Mouse (Mus musculus) MEL (cell line): Measurements from ENCODE around the gene Strada. TPM values are rescaled to one million over a fixed set of nuclear protein-coding genes. Genes with fewer than 3 reads are reported as not detected.

ENCODE experiments used
- DNase-seq: peaks from one replicate; pipeline ENCODE4 v3.0.0; 2011; ENCODE audit warnings: low read depth, low spot score
- H3K27ac ChIP-seq: 2 replicates; pipeline ENCODE4 v1.5.1; 2012; ENCODE audit warnings: low read depth, mild to moderate bottlenecking, control low read depth, low read length, moderate library complexity; ENCODE audit not compliant: control insufficient read depth
- H3K27me3 ChIP-seq, 2 experiments: fragments of 150-350 bp in 1 of 2; sonication (generic) in 1 of 2; 2 replicates each; pipeline ENCODE4 v1.6.1; 2012; ENCODE audit warnings: low read length in 2 of 2, mild to moderate bottlenecking in 2 of 2, improper control_type of control experiment in 1 of 2, moderate library complexity in 1 of 2; ENCODE audit not compliant: insufficient read depth in 2 of 2, control insufficient read depth in 1 of 2
- H3K36me3 ChIP-seq, 2 experiments: 2 replicates each; pipeline ENCODE4 v1.6.1; 2012 to 2014; ENCODE audit warnings: low read length in 2 of 2, improper control_type of control experiment in 1 of 2, inconsistent platforms in 1 of 2, mild to moderate bottlenecking in 1 of 2; ENCODE audit not compliant: insufficient read depth in 2 of 2, control insufficient read depth in 1 of 2
- H3K4me1 ChIP-seq, 2 experiments: fragments of 150-350 bp in 1 of 2; sonication (generic) in 1 of 2; 2 replicates each; pipeline ENCODE4 v1.6.1; 2012; ENCODE audit warnings: low read length in 2 of 2, improper control_type of control experiment in 1 of 2, mild to moderate bottlenecking in 1 of 2; ENCODE audit not compliant: insufficient read depth in 2 of 2, control insufficient read depth in 1 of 2
- H3K4me3 ChIP-seq, 2 experiments: fragments of 150-350 bp in 1 of 2; sonication (generic) in 1 of 2; 2 replicates each; pipeline ENCODE4 v1.5.1; 2012; ENCODE audit warnings: low read depth in 2 of 2, low read length in 2 of 2, mild to moderate bottlenecking in 2 of 2, moderate library complexity in 2 of 2, control low read depth in 1 of 2, improper control_type of control experiment in 1 of 2; ENCODE audit not compliant: control insufficient read depth in 1 of 2, insufficient read depth in 1 of 2
- H3K79me2 ChIP-seq: 2 replicates; pipeline ENCODE4 v1.6.1; 2012; ENCODE audit warnings: mild to moderate bottlenecking, low read length, moderate library complexity; ENCODE audit not compliant: control insufficient read depth, poor library complexity, insufficient read depth
- H3K9ac ChIP-seq: 2 replicates; pipeline ENCODE4 v1.6.1; 2012; ENCODE audit warnings: low read depth, mild to moderate bottlenecking, control low read depth, low read length, moderate library complexity; ENCODE audit not compliant: control insufficient read depth, poor library complexity, severe bottlenecking
- H3K9me3 ChIP-seq: fragments of 150-350 bp; sonication (generic); replicated peaks from 2 replicates; pipeline ENCODE4 v1.6.1; 2012; ENCODE audit warnings: mild to moderate bottlenecking, low read length, improper control_type of control experiment, moderate library complexity; ENCODE audit not compliant: insufficient read depth
- CTCF ChIP-seq, 3 experiments: IDR thresholded peaks in 2 of 3; conservative IDR thresholded peaks in 1 of 3; 2 replicates each; pipeline ENCODE4 v1.5.1; 2011 to 2012; ENCODE audit warnings: low read length in 3 of 3, low read depth in 2 of 3, mild to moderate bottlenecking in 2 of 3, improper control_type of control experiment in 1 of 3, inconsistent platforms in 1 of 3, mixed read lengths in 1 of 3, moderate library complexity in 1 of 3; ENCODE audit not compliant: control insufficient read depth in 1 of 3, insufficient read depth in 1 of 3, poor library complexity in 1 of 3, severe bottlenecking in 1 of 3
- EP300 ChIP-seq, 2 experiments: IDR thresholded peaks; 2 replicates each; pipeline ENCODE4 v1.6.1; 2011; ENCODE audit warnings: improper control_type of control experiment in 2 of 2, low read length in 2 of 2, low read depth in 1 of 2, mild to moderate bottlenecking in 1 of 2
- KAT2A ChIP-seq: conservative IDR thresholded peaks from 2 replicates; pipeline ENCODE4 v1.6.1; 2012; ENCODE audit warnings: low read depth, low read length, improper control_type of control experiment, inconsistent platforms
- MAZ ChIP-seq: IDR thresholded peaks from 2 replicates; pipeline ENCODE4 v1.6.1; 2012; ENCODE audit warnings: low read depth, mild to moderate bottlenecking, inconsistent platforms, low read length, improper control_type of control experiment
- MEF2A ChIP-seq: IDR thresholded peaks from 2 replicates; pipeline ENCODE4 v1.6.1; 2014; ENCODE audit warnings: low read depth, mild to moderate bottlenecking, inconsistent platforms, low read length, improper control_type of control experiment; ENCODE audit not compliant: poor library complexity, insufficient replicate concordance, severe bottlenecking; ENCODE audit errors: extremely low read depth
- MXI1 ChIP-seq: IDR thresholded peaks from 2 replicates; pipeline ENCODE4 v1.6.1; 2011; ENCODE audit warnings: mild to moderate bottlenecking, low read depth, low read length, improper control_type of control experiment
- MYC ChIP-seq: IDR thresholded peaks from 2 replicates; pipeline ENCODE4 v1.6.1; 2011; ENCODE audit warnings: low read depth, mild to moderate bottlenecking, low read length, improper control_type of control experiment, moderate library complexity
- POLR2A ChIP-seq, 2 experiments: IDR thresholded peaks; 2 replicates each; pipeline ENCODE4 v1.6.1; 2011 to 2012; ENCODE audit warnings: low read length in 2 of 2, mild to moderate bottlenecking in 2 of 2, control low read depth in 1 of 2, improper control_type of control experiment in 1 of 2, low read depth in 1 of 2, moderate library complexity in 1 of 2; ENCODE audit not compliant: control insufficient read depth in 1 of 2, insufficient read depth in 1 of 2, poor library complexity in 1 of 2
- POLR2AphosphoS2 ChIP-seq: IDR thresholded peaks from 2 replicates; pipeline ENCODE4 v1.6.1; 2011; ENCODE audit warnings: low read length, improper control_type of control experiment
- RAD21 ChIP-seq: IDR thresholded peaks from 2 replicates; pipeline ENCODE4 v1.6.1; 2011; ENCODE audit warnings: mild to moderate bottlenecking, low read depth, low read length, improper control_type of control experiment
- SMC3 ChIP-seq: IDR thresholded peaks from 2 replicates; pipeline ENCODE4 v1.6.1; 2011; ENCODE audit warnings: low read depth, low read length, improper control_type of control experiment
- TAL1 ChIP-seq: IDR thresholded peaks from 2 replicates; pipeline ENCODE4 v1.6.1; 2012; ENCODE audit warnings: mild to moderate bottlenecking, inconsistent platforms, low read length, moderate library complexity, mixed read lengths
- TBP ChIP-seq: IDR thresholded peaks from 2 replicates; pipeline ENCODE4 v1.8.0; 2011; ENCODE audit warnings: low read depth, low read length, improper control_type of control experiment
- UBTF ChIP-seq: IDR thresholded peaks from 2 replicates; pipeline ENCODE4 v1.6.1; 2012; ENCODE audit warnings: low read depth, mild to moderate bottlenecking, inconsistent platforms, low read length, improper control_type of control experiment, moderate library complexity, borderline replicate concordance; ENCODE audit not compliant: insufficient read depth
- ZC3H11A ChIP-seq: IDR thresholded peaks from 2 replicates; pipeline ENCODE4 v1.6.1; 2012; ENCODE audit warnings: low read depth, mild to moderate bottlenecking, inconsistent platforms, low read length, improper control_type of control experiment
- ZNF384 ChIP-seq: IDR thresholded peaks from 2 replicates; pipeline ENCODE4 v1.6.1; 2012; ENCODE audit warnings: low read depth, mild to moderate bottlenecking, inconsistent platforms, low read length, improper control_type of control experiment
- polyA plus RNA-seq, 2 experiments: library from polyadenylated mRNA; stranded (reverse) in 1 of 2; unstranded in 1 of 2; fragments of >175 nt in 1 of 2; fragments of >200 nt in 1 of 2; gene quantifications; 2 replicates each; pipeline versions ENCODE4 v1.2.1 to v1.2.4; 2012; ENCODE audit warnings: low replicate concordance in 2 of 2, low read depth in 1 of 2; ENCODE audit not compliant: insufficient read length in 2 of 2, insufficient read depth in 1 of 2, missing spikeins in 1 of 2
- total RNA-seq: library from RNA; depleted of rRNA; stranded (reverse); fragments of 300-350 nt; gene quantifications from 2 replicates; pipeline ENCODE4 v1.2.3, GENCODE M21; 2012; rRNA removed

Gene Strada
- total RNA-seq (25.5 and 27.4 TPM in 2 replicates), polyA plus RNA-seq (10 to 100 TPM in 1 of 2 experiments, not detected in 1; 39.8 TPM)

DNA sequence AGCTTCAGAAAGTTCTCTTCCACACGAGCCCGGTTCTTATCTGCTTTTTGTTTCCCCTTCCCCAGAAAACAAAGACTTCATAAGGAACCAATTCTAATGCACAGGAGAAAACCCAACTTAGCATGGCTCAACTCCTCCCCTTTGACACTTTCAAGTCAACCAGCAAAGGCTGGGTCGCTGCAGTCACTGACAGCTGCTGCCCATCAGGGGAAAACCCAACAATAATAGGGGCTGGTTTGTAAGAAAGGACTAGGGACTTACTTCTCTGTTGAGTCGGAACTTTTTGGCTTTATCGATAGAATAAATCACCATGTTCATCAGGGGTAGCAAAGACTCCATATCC, at the start of gene Strada:
Strada (minus strand) TSS at position 46 of the 343 bp plus-strand sequence.
- H3K4me1 ChIP-seq, result peaks cover 32 to 35% of the 10 kb centered on the region in 2 experiments
- H3K36me3 ChIP-seq, result peaks cover 33 to 47% of the 10 kb centered on the region in 2 experiments
- no peaks in the 10 kb centered on the region for H3K9me3 ChIP-seq
- no peak for DNase-seq
- peak within 1 kb of the TSS; percentile 63 for H3K27ac ChIP-seq
- TF ChIP-seq EP300 (IDR thresholded peaks at IDR 0.05; ENCODE audit: low read depth in 1 of 2, low read length in 2 of 2) (no peak), TBP (no peak), KAT2A (no peak), MAZ (no peak)
- H3K79me2 ChIP-seq, result no peaks in the 10 kb centered on the region
- H3K9ac ChIP-seq, result peak within 1 kb of the TSS; percentile 11; the same call in 1 of the 2 replicates
- H3K4me3 ChIP-seq, result no peak within 1 kb of the TSS
- no peaks in the 10 kb centered on the region for H3K27me3 ChIP-seq

DNA sequence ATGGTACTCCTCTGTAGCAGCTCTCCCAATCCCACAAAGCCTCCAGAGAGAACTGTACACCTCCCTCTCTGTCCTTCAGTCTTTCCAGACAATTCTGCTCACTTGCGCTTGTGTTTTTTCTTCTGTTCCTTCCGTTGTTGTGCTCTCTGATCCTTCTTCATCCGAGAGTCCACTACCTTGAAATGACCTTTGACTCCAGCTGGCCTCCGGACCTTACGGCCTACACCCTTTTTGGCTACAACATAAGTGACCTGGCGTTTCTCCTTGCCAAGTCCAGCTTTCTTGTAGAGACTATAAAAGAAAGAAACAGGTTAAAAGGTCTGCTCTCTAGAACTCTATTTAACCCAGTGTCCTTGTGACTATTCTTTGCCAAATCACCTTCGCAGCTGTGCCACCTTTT, 47.4 kb upstream of the Strada start:
- TF ChIP-seq POLR2A (IDR thresholded peaks at IDR 0.05; ENCODE audit: control insufficient read depth in 1 of 2, insufficient read depth in 1 of 2, low read depth in 1 of 2, low read length in 2 of 2, poor library complexity in 1 of 2), result peak in 1 of 2 experiments; percentile 44; a peak in 1 of 4 replicates
- TF ChIP-seq MEF2A, result no peak
- peaks cover 7 to 51% of the 10 kb centered on the region in 2 experiments for H3K36me3 ChIP-seq
- H3K27ac ChIP-seq, result no peak overlapping the region
- no peaks in the 10 kb centered on the region for H3K27me3 ChIP-seq
- no peaks in the 10 kb centered on the region for H3K9me3 ChIP-seq
- DNase-seq, result no peak
- peaks cover 15% of the 10 kb centered on the region for H3K79me2 ChIP-seq
- H3K4me1 ChIP-seq, result 0 out of 4 replicates have a peak, but pooled peaks cover 0 to 2% of the 10 kb centered on the region in 2 experiments
- no peak overlapping the region for H3K9ac ChIP-seq
- H3K4me3 ChIP-seq, result no peak overlapping the region

DNA sequence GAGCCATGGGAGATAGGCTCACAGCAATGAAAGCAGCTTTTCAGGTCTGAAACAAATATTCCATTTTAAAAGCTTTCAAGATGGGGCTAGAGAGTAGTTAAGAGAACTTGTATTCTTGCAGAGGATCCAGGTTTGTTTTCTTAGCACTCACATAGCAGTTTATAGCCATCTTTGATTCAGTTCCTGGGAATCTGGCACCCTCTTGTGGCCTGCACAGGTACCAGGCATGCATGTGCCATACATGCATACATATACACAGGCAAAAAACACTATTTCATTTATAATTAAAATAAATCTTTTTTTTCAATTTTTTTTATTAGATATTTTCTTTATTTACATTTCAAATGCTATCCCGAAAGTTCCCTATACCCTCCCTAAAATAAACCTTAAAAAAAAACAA, 44.9 kb upstream of the Strada start:
- TF ChIP-seq ZC3H11A (0 out of 2 replicates have a peak, but pooled peaks have one; percentile 7), CTCF (IDR thresholded peaks at IDR 0.05 in 2 of 3, conservative IDR thresholded peaks at IDR 0.05 in 1 of 3; ENCODE audit: control insufficient read depth in 1 of 3, insufficient read depth in 1 of 3, low read depth in 2 of 3, low read length in 3 of 3, poor library complexity in 1 of 3, severe bottlenecking in 1 of 3) (peak; percentile 61 to 78 (median 76)), MYC (peak; percentile 44; the same call in 1 of the 2 replicates), MXI1 (no peak), RAD21 (peak; percentile 68), ZNF384 (peak; percentile 36; the same call in 1 of the 2 replicates), UBTF (no peak), TAL1 (no peak), SMC3 (peak; percentile 66), POLR2AphosphoS2 (no peak)
- TF ChIP-seq, all 39 proteins: peak for 6
- Histone ChIP-seq H3K9ac (no peak overlapping the region), H3K27me3 (no peaks in the 10 kb centered on the region), H3K27ac (no peak overlapping the region), H3K36me3 (peaks cover 0 to 59% of the 10 kb centered on the region in 2 experiments; a peak in 2 of 4 replicates), H3K9me3 (no peaks in the 10 kb centered on the region), H3K4me1 (no peaks in the 10 kb centered on the region), H3K79me2 (peaks cover 3% of the 10 kb centered on the region; the same call in 1 of the 2 replicates), H3K4me3 (no peak overlapping the region)
- peak; percentile 75 for DNase-seq
